In the genomic region with DNA sequence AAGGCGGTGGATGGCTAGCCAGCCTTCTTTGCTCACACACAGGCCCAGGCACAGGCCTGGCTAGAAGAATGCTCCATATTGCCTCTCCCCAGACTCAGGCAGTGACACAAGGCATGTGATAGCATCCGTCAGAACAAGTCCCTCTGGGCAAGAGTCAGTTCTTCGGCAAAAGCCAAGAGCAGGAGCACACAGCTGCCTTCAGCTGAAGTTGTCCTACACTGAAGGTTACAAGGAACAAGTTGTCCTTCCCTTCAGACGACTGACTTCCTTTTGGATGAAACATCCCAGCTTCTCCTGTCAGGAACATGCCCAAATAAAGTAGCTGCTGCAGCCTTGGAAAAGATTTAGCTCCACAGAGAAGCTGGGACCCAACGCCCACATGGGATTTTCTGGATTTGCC, we compare ENCODE assay signal across 9 mouse cellular contexts.
DNase-seq lines count a peak whose midpoint lies in the region; ATAC-seq and TF ChIP-seq lines count a peak whose summit lies in the region.
"Had no signal": no experiment of that assay in that cellular context is flagged by ENCODE, and none has a peak within 500 bp of the region (broad histone marks: within the 10 kb centered on the region; RNA-seq: fewer than 3 reads in every experiment).

No protein-coding gene starts in this region.

- intact Hi-C loops in heart, postnatal 36 days (cut with DNase I): no loop called here
- intact Hi-C loops in left cerebral cortex, postnatal 36 days (cut with DNase I): no loop called here
- intact Hi-C loops in left cerebral cortex, postnatal 25 days (cut with DNase I): no loop called here
- intact Hi-C loops in left cerebral cortex, adult 2 months (cut with DNase I): no loop called here

- no peaks in the 10 kb centered on the region for H3K27me3 ChIP-seq in embryonic facial prominence, embryonic 10.5 days (replicated peaks; ENCODE audit: low read depth, poor library complexity, severe bottlenecking)
- H3K27me3 ChIP-seq in lung, embryonic 14.5 days (ENCODE audit: insufficient read depth, low read length): no peaks in the 10 kb centered on the region
- H3K27me3 ChIP-seq: liver, embryonic 15.5 days had no signal

- peak; percentile 8; the same call in 1 of the 2 replicates for ATAC-seq in lung, embryonic 14.5 days (ENCODE audit: insufficient read depth)

- no peaks in the 10 kb centered on the region for H3K36me3 ChIP-seq in embryonic facial prominence, embryonic 10.5 days (replicated peaks)
- H3K36me3 ChIP-seq in lung, embryonic 14.5 days (ENCODE audit: insufficient read depth): no peaks in the 10 kb centered on the region
- H3K36me3 ChIP-seq: liver, embryonic 15.5 days had no signal

- H3K27ac ChIP-seq in embryonic facial prominence, embryonic 10.5 days (replicated peaks): peak overlapping the region; percentile 75; the same call in 1 of the 2 replicates
- peak overlapping the region; percentile 92 for H3K27ac ChIP-seq in lung, embryonic 14.5 days (ENCODE audit: low read depth)
- H3K27ac ChIP-seq in left cerebral cortex, adult 2 months: no peak overlapping the region
- H3K27ac ChIP-seq: liver, embryonic 15.5 days had no signal

- peak; percentile 39 for DNase-seq in ES-CJ7 (ENCODE audit: low read depth, low spot score)
- DNase-seq in embryonic facial prominence, embryonic 10.5 days (ENCODE audit: low spot score): no peak
- peak; percentile 42 to 45 for DNase-seq in heart, postnatal 36 days
- DNase-seq in lung, embryonic 14.5 days: peak; percentile 50
- DNase-seq in natural killer cell, adult 2 months (ENCODE audit: low spot score in 2 of 2): no peak
- DNase-seq in left cerebral cortex, postnatal 36 days (ENCODE audit: low spot score in 2 of 2): no peak
- no peak for DNase-seq in left cerebral cortex, postnatal 25 days (ENCODE audit: low spot score in 2 of 2)
- DNase-seq in left cerebral cortex, adult 2 months (ENCODE audit: extremely low spot score in 1 of 2, low spot score in 2 of 2): no peak

- H3K9me3 ChIP-seq in embryonic facial prominence, embryonic 10.5 days: no peaks in the 10 kb centered on the region
- no peaks in the 10 kb centered on the region for H3K9me3 ChIP-seq in lung, embryonic 14.5 days (ENCODE audit: low read depth, low read length)
- H3K9me3 ChIP-seq: liver, embryonic 15.5 days had no signal

- H3K4me1 ChIP-seq in embryonic facial prominence, embryonic 10.5 days: peaks cover 25% of the 10 kb centered on the region
- peaks cover 14% of the 10 kb centered on the region for H3K4me1 ChIP-seq in lung, embryonic 14.5 days (ENCODE audit: insufficient read depth)

- TF ChIP-seq CTCF in lung, embryonic 14.5 days (IDR thresholded peaks at IDR 0.05; ENCODE audit: low read depth): no peak
- no peak for TF ChIP-seq CTCF in left cerebral cortex, adult 2 months (IDR thresholded peaks at IDR 0.05)

- H3K9ac ChIP-seq in lung, embryonic 14.5 days: no peak overlapping the region
- H3K9ac ChIP-seq: liver, embryonic 15.5 days had no signal

- 84% methylated on average over 5 of the region's 5 CpGs for WGBS in embryonic facial prominence, embryonic 10.5 days
- WGBS in lung, embryonic 14.5 days: 42% methylated on average over 5 of the region's 5 CpGs

- H3K4me3 ChIP-seq in embryonic facial prominence, embryonic 10.5 days: peak overlapping the region; percentile 44; the same call in 1 of the 2 replicates
- no peak overlapping the region for H3K4me3 ChIP-seq in lung, embryonic 14.5 days (ENCODE audit: low read depth, low read length)
- no peak overlapping the region for H3K4me3 ChIP-seq in left cerebral cortex, adult 2 months
- H3K4me3 ChIP-seq: liver, embryonic 15.5 days had no signal

- peak overlapping the region; percentile 62 for H3K4me2 ChIP-seq in lung, embryonic 14.5 days

Comparison
In these comparisons a context has a peak if more than half of its experiments do, and no peak if none do; other contexts are left out.
1. DNase-seq: peak in ES-CJ7 (single experiment), heart, postnatal 36 days (2 of 2) and lung, embryonic 14.5 days (single experiment); none in embryonic facial prominence, embryonic 10.5 days (single experiment), natural killer cell, adult 2 months (0 of 2), left cerebral cortex, postnatal 36 days (0 of 2), left cerebral cortex, postnatal 25 days (0 of 2) and left cerebral cortex, adult 2 months (0 of 2).